Mouse (Mus musculus) stomach, postnatal 0 days (tissue): ENCODE results near the gene Eif6.

Source experiments
- CTCF ChIP-seq: IDR thresholded peaks from 2 replicates; pipeline ENCODE4 v1.5.1; 2016; ENCODE audit warnings: antibody characterized with exemption, low read depth, mild to moderate bottlenecking, moderate library complexity
- EP300 ChIP-seq: optimal IDR thresholded peaks from 2 replicates; pipeline ENCODE3; 2016; ENCODE audit warnings: antibody characterized with exemption

DNA sequence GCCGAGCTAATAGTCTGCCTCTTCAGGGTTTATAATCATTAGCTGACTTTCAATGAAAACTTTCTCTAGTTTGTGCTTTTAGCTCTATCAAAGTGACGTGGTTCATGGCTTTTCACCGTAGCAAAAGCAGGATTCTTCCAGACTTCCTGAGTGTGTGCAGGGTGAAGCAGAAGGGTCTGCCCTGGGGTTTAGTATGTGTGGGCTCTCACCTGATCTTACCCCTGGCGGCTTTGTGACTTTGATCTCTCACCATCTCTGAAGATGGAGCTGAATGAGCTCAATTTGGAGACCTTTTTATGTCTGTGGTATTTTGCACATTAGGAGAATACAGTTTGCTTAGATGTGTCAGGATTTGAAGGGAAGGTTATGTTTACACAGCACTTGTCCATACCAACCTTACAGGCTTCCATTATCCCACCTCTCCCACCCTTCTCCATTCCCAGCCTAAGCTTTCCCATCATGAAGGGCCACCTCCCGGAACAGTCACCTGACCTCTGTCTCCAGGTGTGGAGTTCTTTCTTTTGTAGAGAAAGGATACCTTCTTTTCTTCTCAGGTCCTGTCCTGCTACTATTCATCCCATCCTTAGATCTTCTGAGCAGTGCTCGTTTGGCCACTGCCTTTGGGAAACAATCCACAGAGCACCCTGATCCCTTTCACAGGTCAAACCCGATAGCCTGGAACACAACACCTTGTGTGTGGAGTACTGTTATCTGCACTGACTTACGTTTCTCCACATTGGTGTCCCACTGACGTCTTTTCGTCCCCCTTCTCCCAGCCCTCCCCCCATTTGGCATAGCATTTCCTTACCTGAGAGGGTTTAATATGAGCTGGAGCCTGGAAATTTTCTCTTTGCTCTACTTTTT, 49.7 kb downstream of the Eif6 start:
- TF ChIP-seq CTCF, result no peak
- TF ChIP-seq EP300, result no peak
